Mouse (Mus musculus): Measurements from ENCODE around the gene Bnc2.

DNA sequence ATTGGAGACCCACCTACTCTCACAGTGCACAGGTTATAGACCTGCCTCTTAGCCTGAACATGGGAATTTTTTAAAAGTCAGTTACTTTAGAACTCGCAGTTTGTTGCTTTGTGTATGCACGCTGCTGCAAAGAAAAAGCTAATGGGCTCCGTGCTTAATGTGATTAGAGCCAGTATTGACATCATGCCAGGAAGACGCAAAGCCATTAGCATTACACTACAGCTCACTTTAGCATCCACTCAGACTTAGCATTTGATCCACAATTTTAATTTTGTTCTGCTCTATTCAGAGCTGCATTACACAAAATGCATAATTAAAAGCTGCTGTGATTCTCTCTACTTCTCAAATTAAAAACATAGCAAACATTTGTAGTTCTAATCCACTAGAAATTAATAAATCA lies 350.7 kb downstream of the Bnc2 start:
- no peak for TF ChIP-seq POLR2A (IDR thresholded peaks at IDR 0.05; ENCODE audit: borderline replicate concordance, low read depth, low read length)
- no peak for TF ChIP-seq CTCF (IDR thresholded peaks at IDR 0.05; ENCODE audit: low read depth, low read length)
